Mouse (Mus musculus) hindbrain, embryonic 15.5 days (tissue): Measurements from ENCODE around the gene Ccdc92. TPM values are rescaled to one million over a fixed set of nuclear protein-coding genes. Genes with fewer than 3 reads are reported as not detected.
A peak's percentile ranks its signal among the peaks of the same experiment; 100 is the strongest.

Experiments used
- ATAC-seq: fragments of 200-750 bp; cut with Nextera tagmentation; 2 replicates; pipeline ENCODE4 v1.8.0; 2017; ENCODE audit warnings: low read depth, moderate number of reproducible peaks, moderate TSS enrichment; ENCODE audit not compliant: low FRiP score
- H3K27ac ChIP-seq: fragments of 300-500 bp; sonication (generic); replicated peaks from 2 replicates; pipeline ENCODE4 v1.5.1; 2015; ENCODE audit warnings: mild to moderate bottlenecking, inconsistent platforms
- H3K27me3 ChIP-seq: fragments of 300-500 bp; sonication (generic); 2 replicates; pipeline ENCODE4 v1.6.1; 2015; ENCODE audit warnings: control low read depth, inconsistent platforms
- H3K36me3 ChIP-seq: fragments of 300-500 bp; sonication (generic); 2 replicates; pipeline ENCODE4 v1.6.1; 2015; ENCODE audit warnings: control low read depth, inconsistent platforms
- H3K4me1 ChIP-seq: fragments of 300-500 bp; sonication (generic); replicated peaks from 2 replicates; pipeline ENCODE4 v1.6.1; 2015; ENCODE audit warnings: control low read depth, inconsistent platforms
- H3K4me2 ChIP-seq: fragments of 300-500 bp; sonication (generic); 2 replicates; pipeline ENCODE4 v1.6.1; 2015; ENCODE audit warnings: moderate library complexity, mild to moderate bottlenecking, inconsistent platforms
- H3K4me3 ChIP-seq: fragments of 300-500 bp; sonication (generic); 2 replicates; pipeline ENCODE4 v1.5.1; 2015; ENCODE audit warnings: mild to moderate bottlenecking, inconsistent platforms
- H3K9ac ChIP-seq: fragments of 300-500 bp; sonication (generic); 2 replicates; pipeline ENCODE4 v1.6.1; 2015; ENCODE audit warnings: inconsistent platforms
- H3K9me3 ChIP-seq: fragments of 300-500 bp; sonication (generic); 2 replicates; pipeline ENCODE4 v1.6.1; 2016; ENCODE audit warnings: control low read depth, inconsistent platforms
- WGBS: fragments of 180-500 bp; shearing (Covaris S2); methylation state at CpG from one replicate; pipeline ENCODE4 v1.1.7; 2015; 5-methylcytosine and 5-hydroxymethylcytosine counted together
- polyA plus RNA-seq: library from polyadenylated mRNA; unstranded; fragments of >200 nt; fragmentation: Nextera tagmentation; extraction: Ambion mirVana; gene quantifications from 2 replicates; pipeline ENCODE4 v1.2.1, GENCODE M21; 2015

Gene Ccdc92
- polyA plus RNA-seq, 1 experiment from 2014 or later = 51.8 TPM

DNA sequence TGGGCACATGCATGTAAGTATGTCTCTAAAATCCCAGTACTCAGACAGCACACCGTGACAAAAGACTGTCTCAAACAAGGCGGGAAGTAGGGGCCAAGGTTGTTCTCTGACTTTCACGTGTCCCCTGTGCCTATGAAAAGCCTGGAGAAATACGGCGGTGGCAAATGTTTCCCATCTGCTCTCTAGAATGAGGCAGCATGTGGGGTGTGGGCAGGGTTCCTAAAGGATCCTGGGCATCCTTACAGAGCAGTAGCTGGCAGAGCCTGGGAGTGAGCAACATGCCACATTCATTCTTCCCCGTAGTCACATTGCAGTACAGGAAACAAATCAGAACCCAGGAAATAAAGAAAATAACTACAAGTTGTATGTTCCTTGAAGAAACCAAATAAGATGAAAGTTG lies 21.7 kb upstream of the Ccdc92 start:
- no peak overlapping the region for H3K9ac ChIP-seq
- no peak overlapping the region for H3K27ac ChIP-seq

GRCm38 (mm10) chr5:124879801-124880200 lies 17.6 kb upstream of the Ccdc92 start:
- no peak overlapping the region for H3K27ac ChIP-seq
- H3K9ac ChIP-seq = no peak overlapping the region
- H3K36me3 ChIP-seq = peaks cover 6% of the 10 kb centered on the region; the same call in 1 of the 2 replicates
- H3K9me3 ChIP-seq = no peaks in the 10 kb centered on the region
- H3K4me3 ChIP-seq = no peak overlapping the region
- H3K4me2 ChIP-seq = no peak overlapping the region
- ATAC-seq = no peak
- H3K27me3 ChIP-seq = no peaks in the 10 kb centered on the region
- 86% methylated on average over 6 of the region's 6 CpGs for WGBS
- H3K4me1 ChIP-seq = peaks cover 18% of the 10 kb centered on the region

More for the DNA sequence above, 21.7 kb upstream of the Ccdc92 start:
- Histone ChIP-seq H3K36me3 (peaks cover 32% of the 10 kb centered on the region), H3K27me3 (no peaks in the 10 kb centered on the region), H3K9me3 (no peaks in the 10 kb centered on the region), H3K4me1 (0 out of 2 replicates have a peak, but pooled peaks cover 12% of the 10 kb centered on the region), H3K4me3 (no peak overlapping the region), H3K4me2 (no peak overlapping the region)
- 76% methylated on average over 6 of the region's 6 CpGs for WGBS
- ATAC-seq = no peak

DNA sequence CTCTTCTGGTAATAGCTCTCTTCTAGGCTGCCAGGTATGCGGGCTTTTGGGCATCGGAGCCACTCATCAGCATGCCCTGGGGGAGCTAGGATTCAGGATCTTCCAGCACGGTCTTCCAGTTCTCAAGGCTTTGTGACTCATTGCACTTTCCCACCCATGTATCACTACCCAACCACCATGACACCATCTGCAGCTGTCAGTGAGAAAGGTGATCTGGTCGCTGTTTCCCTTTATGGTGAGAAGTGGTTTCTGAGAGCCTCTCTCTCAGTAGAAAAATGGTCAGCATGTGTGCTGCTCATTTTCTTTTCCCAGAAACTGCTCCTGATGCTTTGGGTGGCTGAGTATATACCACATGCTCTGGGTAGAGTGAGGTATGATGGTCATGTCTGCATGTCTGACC lies 17.0 kb upstream of the Ccdc92 start:
- 78% methylated on average over 4 of the region's 4 CpGs for WGBS

GRCm38 (mm10) chr5:124873890-124874601 lies 11.8 kb upstream of the Ccdc92 start:
- no peak for ATAC-seq
- H3K9me3 ChIP-seq = no peaks in the 10 kb centered on the region
- H3K4me3 ChIP-seq = no peak overlapping the region
- no peak overlapping the region for H3K9ac ChIP-seq
- 85% methylated on average over 6 of the region's 6 CpGs for WGBS
- peaks cover 42% of the 10 kb centered on the region for H3K4me1 ChIP-seq
- H3K27me3 ChIP-seq = no peaks in the 10 kb centered on the region
- peaks cover 5% of the 10 kb centered on the region; the same call in 1 of the 2 replicates for H3K36me3 ChIP-seq
- H3K27ac ChIP-seq = no peak overlapping the region
- no peak overlapping the region for H3K4me2 ChIP-seq

More for the DNA sequence above, 17.0 kb upstream of the Ccdc92 start:
- no peak overlapping the region for H3K4me2 ChIP-seq
- no peak overlapping the region for H3K27ac ChIP-seq
- no peak overlapping the region for H3K4me3 ChIP-seq
- no peaks in the 10 kb centered on the region for H3K27me3 ChIP-seq
- no peak for ATAC-seq
- peaks cover 17% of the 10 kb centered on the region for H3K4me1 ChIP-seq
- H3K36me3 ChIP-seq = peaks cover 5% of the 10 kb centered on the region; the same call in 1 of the 2 replicates
- H3K9ac ChIP-seq = no peak overlapping the region
- H3K9me3 ChIP-seq = no peaks in the 10 kb centered on the region

- no peak for ATAC-seq
- Histone ChIP-seq H3K36me3 (peaks cover 5% of the 10 kb centered on the region; the same call in 1 of the 2 replicates), H3K9ac (no peak overlapping the region), H3K27ac (no peak overlapping the region), H3K4me2 (no peak overlapping the region), H3K4me1 (peaks cover 47% of the 10 kb centered on the region), H3K27me3 (no peaks in the 10 kb centered on the region), H3K9me3 (no peaks in the 10 kb centered on the region), H3K4me3 (no peak overlapping the region)
- 85% methylated on average over 3 of the region's 3 CpGs for WGBS
These were observed 10.9 kb upstream of the Ccdc92 start for GRCm38 (mm10) chr5:124873096-124873495.

GRCm38 (mm10) chr5:124872033-124872432 lies 9.8 kb upstream of the Ccdc92 start:
- H3K27me3 ChIP-seq = no peaks in the 10 kb centered on the region
- whole genome bisulfite sequencing = 62% methylated on average over 2 of the region's 2 CpGs
- no peak overlapping the region for H3K9ac ChIP-seq
- H3K9me3 ChIP-seq = no peaks in the 10 kb centered on the region
- H3K4me2 ChIP-seq = no peak overlapping the region
- ATAC-seq = no peak
- H3K36me3 ChIP-seq = peaks cover 5% of the 10 kb centered on the region; the same call in 1 of the 2 replicates
- H3K4me3 ChIP-seq = no peak overlapping the region
- peaks cover 53% of the 10 kb centered on the region for H3K4me1 ChIP-seq
- no peak overlapping the region for H3K27ac ChIP-seq

- H3K9me3 ChIP-seq = no peaks in the 10 kb centered on the region
- no peak overlapping the region for H3K4me3 ChIP-seq
- H3K27me3 ChIP-seq = no peaks in the 10 kb centered on the region
- peaks cover 65% of the 10 kb centered on the region for H3K4me1 ChIP-seq
- no peak overlapping the region for H3K27ac ChIP-seq
- ATAC-seq = no peak
- no peaks in the 10 kb centered on the region for H3K36me3 ChIP-seq
- no peak overlapping the region for H3K9ac ChIP-seq
- H3K4me2 ChIP-seq = no peak overlapping the region
- 29% methylated on average over 4 of the region's 4 CpGs for WGBS
These were observed 6.8 kb upstream of the Ccdc92 start for GRCm38 (mm10) chr5:124868981-124869380.

DNA sequence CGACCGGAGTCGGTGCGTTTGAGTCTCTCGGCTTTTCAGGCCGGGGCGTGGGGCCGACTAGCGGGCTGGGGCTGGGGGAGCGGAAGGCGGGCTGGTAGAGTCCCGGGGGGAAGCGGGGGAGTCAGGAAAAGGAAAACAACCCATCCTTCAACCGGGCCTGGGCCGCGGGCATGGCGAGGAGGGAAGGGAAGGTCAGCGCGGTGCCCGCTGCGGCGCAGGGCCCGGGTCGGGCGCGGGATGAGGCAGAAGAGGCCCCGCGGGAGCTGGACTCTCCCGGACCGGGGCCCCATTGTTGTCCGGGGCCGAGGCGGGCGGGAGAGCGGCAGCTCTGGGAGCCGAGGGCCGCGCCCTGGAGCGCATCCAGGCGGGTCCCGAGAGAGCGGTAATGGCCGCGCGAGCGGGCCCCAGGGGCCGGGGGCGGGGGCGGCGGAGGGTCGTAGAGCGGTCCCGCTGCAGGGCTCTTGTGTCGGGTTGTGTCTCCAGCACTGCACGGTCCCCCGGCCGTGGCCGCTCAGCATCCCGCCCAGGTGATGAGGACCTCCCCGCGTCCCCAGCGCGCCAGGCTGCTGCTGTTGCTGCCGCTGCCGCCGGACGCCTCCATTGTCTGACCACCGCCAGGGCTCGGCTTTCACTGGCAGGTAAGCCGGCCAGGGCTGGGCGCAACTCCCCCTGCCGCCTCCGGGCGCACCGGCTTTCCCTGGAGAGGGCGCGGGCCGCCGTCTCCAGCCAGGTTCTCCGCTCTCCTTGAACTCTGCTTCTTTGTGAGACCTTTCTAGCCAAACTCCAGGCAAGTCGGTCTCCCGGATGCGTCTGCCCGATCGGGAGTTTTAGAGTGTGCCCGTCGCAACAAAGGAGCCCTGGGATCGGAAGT lies 882 bp upstream of the Ccdc92 start:
- Histone ChIP-seq H3K9ac (peak overlapping the region; percentile 92), H3K9me3 (no peaks in the 10 kb centered on the region), H3K36me3 (no peaks in the 10 kb centered on the region), H3K27ac (peak overlapping the region; percentile 92), H3K4me2 (peak overlapping the region; percentile 87), H3K27me3 (no peaks in the 10 kb centered on the region), H3K4me1 (peaks cover 58% of the 10 kb centered on the region), H3K4me3 (peak overlapping the region; percentile 89)
- under 1% methylated on average over 68 of the region's 88 CpGs for WGBS
- peak; percentile 10; the same call in 1 of the 2 replicates for ATAC-seq

- WGBS = under 1% methylated on average over 33 of the region's 33 CpGs
- ATAC-seq = 0 out of 2 replicates have a peak, but pooled peaks have one; percentile 1
These were observed 761 bp downstream of the Ccdc92 start for GRCm38 (mm10) chr5:124861463-124861862.

DNA sequence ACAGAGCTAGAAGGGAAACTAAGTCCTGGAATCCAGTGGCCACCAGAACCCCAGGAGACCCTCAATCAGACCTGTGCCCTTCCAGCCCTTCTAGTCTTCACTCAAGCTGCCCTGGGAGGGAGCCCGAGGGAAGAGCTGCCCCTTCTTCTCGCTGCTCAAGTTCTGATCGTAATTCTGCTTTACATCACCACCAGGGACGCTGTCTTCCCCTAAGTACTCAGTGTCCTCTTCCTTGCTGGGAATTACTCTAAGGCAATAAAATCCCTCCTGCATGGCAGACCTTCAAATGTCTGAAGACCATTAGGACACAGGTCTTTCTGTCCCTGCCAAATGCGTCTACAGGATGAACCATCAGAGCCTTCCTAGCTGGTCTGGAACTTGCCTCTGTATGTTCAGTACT lies 2.2 kb downstream of the Ccdc92 start:
- peak overlapping the region; percentile 4; the same call in 1 of the 2 replicates for H3K4me3 ChIP-seq
- no peaks in the 10 kb centered on the region for H3K9me3 ChIP-seq
- peak overlapping the region; percentile 87 for H3K4me2 ChIP-seq
- no peaks in the 10 kb centered on the region for H3K27me3 ChIP-seq
- ATAC-seq = no peak
- no peaks in the 10 kb centered on the region for H3K36me3 ChIP-seq
- no peak overlapping the region for H3K27ac ChIP-seq
- peaks cover 44% of the 10 kb centered on the region for H3K4me1 ChIP-seq
- WGBS = 13% methylated on average over 5 of the region's 5 CpGs
- H3K9ac ChIP-seq = no peak overlapping the region

More at GRCm38 (mm10) chr5:124861463-124861862, 761 bp downstream of the Ccdc92 start:
- Histone ChIP-seq H3K27ac (peak overlapping the region; percentile 96), H3K4me2 (peak overlapping the region; percentile 87), H3K9me3 (no peaks in the 10 kb centered on the region), H3K4me1 (peaks cover 45% of the 10 kb centered on the region), H3K36me3 (no peaks in the 10 kb centered on the region), H3K9ac (peak overlapping the region; percentile 63), H3K27me3 (no peaks in the 10 kb centered on the region), H3K4me3 (peak overlapping the region; percentile 89)

DNA sequence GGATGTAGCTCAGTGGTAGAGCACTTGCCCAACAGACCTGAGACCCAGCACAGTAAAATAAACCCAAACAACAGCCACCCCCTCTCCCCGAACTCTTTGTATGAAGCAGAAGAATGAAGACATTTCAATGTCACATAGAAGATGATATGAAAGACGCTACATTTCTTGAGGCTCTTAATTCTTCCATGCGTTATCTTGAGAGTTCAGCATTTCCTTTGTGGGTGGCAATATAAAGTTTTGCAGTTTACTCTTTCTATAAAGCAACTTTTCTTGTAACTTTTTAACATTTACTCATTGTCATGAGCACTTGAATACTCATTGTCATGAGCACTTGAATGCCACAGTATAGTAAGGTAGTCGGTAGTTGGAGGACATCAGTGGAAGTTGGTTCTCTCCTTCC lies 8.0 kb downstream of the Ccdc92 start:
- Histone ChIP-seq H3K27ac (no peak overlapping the region), H3K4me1 (peaks cover 4% of the 10 kb centered on the region; the same call in 1 of the 2 replicates), H3K4me2 (no peak overlapping the region), H3K27me3 (no peaks in the 10 kb centered on the region), H3K9me3 (no peaks in the 10 kb centered on the region), H3K9ac (no peak overlapping the region), H3K36me3 (no peaks in the 10 kb centered on the region), H3K4me3 (no peak overlapping the region)
- 93% methylated on average over 4 of the region's 4 CpGs for WGBS
- ATAC-seq = no peak

DNA sequence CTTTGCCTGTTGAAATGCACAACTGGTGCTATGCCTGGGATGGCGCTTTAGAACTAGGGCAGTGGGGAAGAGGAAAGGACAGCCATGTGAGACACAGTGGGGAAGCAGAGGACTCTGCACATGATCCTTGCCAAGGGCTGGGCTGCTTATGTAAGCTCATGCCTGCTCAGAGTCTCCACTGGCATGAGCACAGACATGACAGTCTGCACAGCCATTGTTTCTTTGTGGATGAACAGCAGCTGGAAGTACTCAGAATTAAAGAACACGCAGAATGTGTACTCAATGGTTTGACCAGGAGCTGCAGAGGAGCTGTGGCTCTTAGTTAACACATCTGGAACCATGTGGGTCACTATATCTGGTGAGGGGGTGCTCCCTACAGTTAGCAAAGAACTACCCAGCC lies 9.1 kb downstream of the Ccdc92 start:
- H3K9me3 ChIP-seq = no peaks in the 10 kb centered on the region
- no peak overlapping the region for H3K27ac ChIP-seq
- H3K27me3 ChIP-seq = no peaks in the 10 kb centered on the region
- H3K9ac ChIP-seq = no peak overlapping the region
- no peaks in the 10 kb centered on the region for H3K36me3 ChIP-seq
- no peak for ATAC-seq
- H3K4me1 ChIP-seq = no peaks in the 10 kb centered on the region
- 88% methylated on average over 2 of the region's 2 CpGs for WGBS
- no peak overlapping the region for H3K4me2 ChIP-seq
- no peak overlapping the region for H3K4me3 ChIP-seq
